Mouse (Mus musculus) liver, postnatal 0 days (tissue): Measurements from ENCODE around the gene Ccnyl1.

ENCODE experiments used
- CTCF ChIP-seq: sonication (generic); IDR thresholded peaks from 2 replicates; pipeline ENCODE4 v1.5.1; 2016; ENCODE audit warnings: antibody characterized with exemption, low read depth
- EP300 ChIP-seq: IDR thresholded peaks from 2 replicates; pipeline ENCODE4 v1.6.1; 2016; ENCODE audit warnings: antibody characterized with exemption, low read depth, mild to moderate bottlenecking

- no peak for TF ChIP-seq CTCF
- no peak for TF ChIP-seq EP300
Measured at GRCm38 (mm10) chr1:64753668-64754067, 63.4 kb downstream of the Ccnyl1 start.
